Mouse (Mus musculus) ES-Bruce4 (cell line): Measurements from ENCODE around the gene Endou.

ENCODE experiments used
- CTCF ChIP-seq: IDR thresholded peaks from one replicate; pipeline ENCODE4 v1.8.1; 2011; ENCODE audit warnings: low read depth, low read length
- EP300 ChIP-seq: IDR thresholded peaks from 2 replicates; pipeline ENCODE4 v1.6.1; 2011; ENCODE audit warnings: low read depth, low read length; ENCODE audit not compliant: insufficient read depth
- POLR2A ChIP-seq: IDR thresholded peaks from one replicate; pipeline ENCODE4 v1.8.1; 2011; ENCODE audit warnings: low read length; ENCODE audit not compliant: insufficient read depth

DNA sequence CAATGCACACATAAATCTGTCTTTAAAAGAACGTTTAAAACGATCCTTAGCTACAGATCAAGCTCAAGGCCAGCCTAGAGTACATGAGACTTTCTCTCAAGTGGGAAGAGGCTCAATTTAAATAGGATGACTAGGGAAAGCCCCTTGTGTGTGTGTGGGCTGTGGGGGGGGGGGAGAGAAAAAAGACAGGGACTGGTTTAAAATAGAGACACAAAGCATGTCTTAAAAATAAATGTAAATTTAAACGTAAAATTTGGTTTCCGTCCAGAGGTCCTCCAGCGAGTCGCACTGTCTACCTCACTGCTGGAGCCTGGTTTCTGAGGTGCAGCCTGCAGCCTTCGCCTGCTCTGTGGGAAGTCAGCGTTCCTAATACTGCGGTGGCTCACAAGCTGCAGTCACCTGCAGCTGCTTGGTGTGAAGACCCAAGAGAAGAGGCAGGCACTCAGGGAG lies 9.2 kb upstream of the Endou start:
- TF ChIP-seq POLR2A = no peak
- no peak for TF ChIP-seq CTCF
- no peak for TF ChIP-seq EP300
